Mouse (Mus musculus): ENCODE measurements at regions not wholly inside any gene's neighbourhood (a gene's known extent, or its start where the extent isn't known, plus 50 kb on each side); places are given as distances from the start of the nearest gene placed in this dataset.

DNA sequence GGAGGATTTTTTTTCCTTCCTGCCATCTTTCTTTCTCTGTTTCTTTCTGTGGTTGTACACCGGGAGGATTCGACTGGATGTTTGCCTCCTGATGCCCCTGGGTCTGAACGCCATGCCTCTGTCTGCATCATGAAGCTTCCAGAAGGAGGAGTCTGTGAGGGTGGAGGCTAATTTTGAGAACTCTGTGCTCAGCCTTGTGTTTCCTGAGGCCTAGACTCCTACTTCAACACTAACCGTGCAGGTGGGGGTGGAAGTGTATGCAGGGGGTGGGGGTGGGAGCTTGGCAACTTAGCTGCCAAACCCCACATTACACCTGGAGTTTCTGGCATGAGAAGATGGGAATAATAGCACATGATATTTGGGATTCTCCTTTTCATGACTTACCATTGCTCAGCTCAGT, 82.0 kb upstream of the Sorcs3 start:
- Histone ChIP-seq H3K36me3 (ENCODE audit: control insufficient read depth, insufficient read depth, low read length) (no peaks in the 10 kb centered on the region), H3K4me2 (ENCODE audit: low read length) (no peak overlapping the region), H3K4me3 (ENCODE audit: low read depth, low read length) (no peak overlapping the region), H3K27ac (ENCODE audit: low read depth) (no peak overlapping the region), H3K4me1 (replicated peaks; ENCODE audit: control insufficient read depth, insufficient read depth, low read length) (no peaks in the 10 kb centered on the region), H3K9me3 (ENCODE audit: control insufficient read depth, low read length) (no peaks in the 10 kb centered on the region), H3K27me3 (replicated peaks; ENCODE audit: control insufficient read depth, insufficient read depth, low read length) (no peaks in the 10 kb centered on the region), H3K9ac (ENCODE audit: low read length) (no peak overlapping the region)
- no peak for DNase-seq (ENCODE audit: low spot score)
- no peak for ATAC-seq (replicated peaks; ENCODE audit: low FRiP score, low TSS enrichment, low read depth)
- 70% methylated on average over 4 of the region's 4 CpGs for WGBS

GRCm38 (mm10) chr19:48125731-48126130, 80.1 kb upstream of the Sorcs3 start:
- Histone ChIP-seq H3K4me3 (ENCODE audit: low read depth, low read length) (no peak overlapping the region), H3K4me2 (ENCODE audit: low read length) (no peak overlapping the region), H3K27ac (ENCODE audit: low read depth) (no peak overlapping the region), H3K27me3 (replicated peaks; ENCODE audit: control insufficient read depth, insufficient read depth, low read length) (no peaks in the 10 kb centered on the region), H3K9ac (ENCODE audit: low read length) (no peak overlapping the region), H3K9me3 (ENCODE audit: control insufficient read depth, low read length) (no peaks in the 10 kb centered on the region), H3K36me3 (ENCODE audit: control insufficient read depth, insufficient read depth, low read length) (no peaks in the 10 kb centered on the region), H3K4me1 (replicated peaks; ENCODE audit: control insufficient read depth, insufficient read depth, low read length) (no peaks in the 10 kb centered on the region)
- ATAC-seq (replicated peaks; ENCODE audit: low FRiP score, low TSS enrichment, low read depth), result no peak
- DNase-seq (ENCODE audit: low spot score), result no peak
- 73% methylated on average over 6 of the region's 6 CpGs for WGBS

DNA sequence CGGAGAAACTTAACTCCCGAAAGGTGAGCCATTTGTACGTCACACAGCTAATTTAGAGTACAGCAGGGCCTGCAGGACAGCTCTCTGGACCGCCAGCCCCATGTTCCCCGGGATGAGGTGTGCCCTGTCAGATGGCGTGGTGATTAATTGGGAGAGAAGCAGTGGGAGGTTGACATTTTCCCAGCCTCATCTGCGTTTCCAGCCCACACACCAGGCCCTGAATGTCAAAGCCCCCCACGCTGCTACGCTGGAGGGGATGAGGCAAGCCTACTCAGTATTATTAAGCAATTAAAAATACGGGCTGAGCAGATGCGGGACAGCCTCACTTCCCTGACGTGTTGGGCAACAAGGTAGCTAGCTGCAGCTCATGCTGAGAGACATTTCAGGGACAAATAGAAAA, 77.7 kb upstream of the Sorcs3 start:
- Histone ChIP-seq H3K27ac (ENCODE audit: low read depth) (no peak overlapping the region), H3K27me3 (replicated peaks; ENCODE audit: control insufficient read depth, insufficient read depth, low read length) (no peaks in the 10 kb centered on the region), H3K4me1 (replicated peaks; ENCODE audit: control insufficient read depth, insufficient read depth, low read length) (no peaks in the 10 kb centered on the region), H3K36me3 (ENCODE audit: control insufficient read depth, insufficient read depth, low read length) (no peaks in the 10 kb centered on the region), H3K4me3 (ENCODE audit: low read depth, low read length) (no peak overlapping the region), H3K9ac (ENCODE audit: low read length) (no peak overlapping the region), H3K4me2 (ENCODE audit: low read length) (no peak overlapping the region), H3K9me3 (ENCODE audit: control insufficient read depth, low read length) (no peaks in the 10 kb centered on the region)
- DNase-seq (ENCODE audit: low spot score) (no peak), ATAC-seq (replicated peaks; ENCODE audit: low FRiP score, low TSS enrichment, low read depth) (no peak)
- WGBS, result 50% methylated on average over 12 of the region's 12 CpGs

- Histone ChIP-seq H3K27me3 (replicated peaks; ENCODE audit: control insufficient read depth, insufficient read depth, low read length) (no peaks in the 10 kb centered on the region), H3K4me1 (replicated peaks; ENCODE audit: control insufficient read depth, insufficient read depth, low read length) (no peaks in the 10 kb centered on the region), H3K9ac (ENCODE audit: low read length) (no peak overlapping the region), H3K4me2 (ENCODE audit: low read length) (no peak overlapping the region), H3K9me3 (ENCODE audit: control insufficient read depth, low read length) (no peaks in the 10 kb centered on the region), H3K36me3 (ENCODE audit: control insufficient read depth, insufficient read depth, low read length) (no peaks in the 10 kb centered on the region), H3K27ac (ENCODE audit: low read depth) (no peak overlapping the region), H3K4me3 (ENCODE audit: low read depth, low read length) (no peak overlapping the region)
- no peak for DNase-seq (ENCODE audit: low spot score)
- ATAC-seq (replicated peaks; ENCODE audit: low FRiP score, low TSS enrichment, low read depth), result no peak
- WGBS, result 53% methylated on average over 8 of the region's 8 CpGs
These were observed 69.6 kb upstream of the Sorcs3 start for GRCm38 (mm10) chr19:48136231-48136630.

DNA sequence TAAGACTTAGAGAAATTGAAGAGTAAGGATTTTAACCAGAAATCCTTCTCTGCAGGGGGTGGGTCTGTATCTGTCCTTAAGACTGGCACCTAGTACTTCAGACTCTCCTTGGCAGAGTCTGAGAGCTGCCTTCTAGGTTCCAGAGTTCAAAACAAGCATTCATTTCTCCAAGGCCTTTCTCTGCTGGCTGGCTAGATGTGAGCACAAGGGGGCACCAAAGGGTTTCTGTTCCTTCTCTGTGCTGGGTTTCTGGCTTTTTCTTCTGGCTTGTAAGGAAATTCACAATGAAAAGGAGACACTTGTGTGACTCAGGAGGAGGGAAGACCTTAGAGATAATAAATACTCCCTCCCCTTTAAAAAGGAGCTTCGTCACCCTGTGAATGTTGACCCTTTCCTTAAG, 61.7 kb upstream of the Sorcs3 start:
- no peak overlapping the region for H3K4me2 ChIP-seq (ENCODE audit: low read length)
- no peaks in the 10 kb centered on the region for H3K4me1 ChIP-seq (replicated peaks; ENCODE audit: control insufficient read depth, insufficient read depth, low read length)
- no peaks in the 10 kb centered on the region for H3K27me3 ChIP-seq (replicated peaks; ENCODE audit: control insufficient read depth, insufficient read depth, low read length)
- H3K36me3 ChIP-seq (ENCODE audit: control insufficient read depth, insufficient read depth, low read length), result no peaks in the 10 kb centered on the region
- no peak overlapping the region for H3K9ac ChIP-seq (ENCODE audit: low read length)
- WGBS, result 26% methylated on average over 1 of the region's 1 CpGs
- ATAC-seq (replicated peaks; ENCODE audit: low FRiP score, low TSS enrichment, low read depth) (no peak), DNase-seq (ENCODE audit: low spot score) (peak; percentile 67)
- no peaks in the 10 kb centered on the region for H3K9me3 ChIP-seq (ENCODE audit: control insufficient read depth, low read length)
- no peak overlapping the region for H3K4me3 ChIP-seq (ENCODE audit: low read depth, low read length)
- no peak overlapping the region for H3K27ac ChIP-seq (ENCODE audit: low read depth)
